Mouse (Mus musculus): ENCODE measurements at regions not wholly inside any gene's neighbourhood (a gene's known extent, or its start where the extent isn't known, plus 50 kb on each side); places are given as distances from the start of the nearest gene placed in this dataset.

DNA sequence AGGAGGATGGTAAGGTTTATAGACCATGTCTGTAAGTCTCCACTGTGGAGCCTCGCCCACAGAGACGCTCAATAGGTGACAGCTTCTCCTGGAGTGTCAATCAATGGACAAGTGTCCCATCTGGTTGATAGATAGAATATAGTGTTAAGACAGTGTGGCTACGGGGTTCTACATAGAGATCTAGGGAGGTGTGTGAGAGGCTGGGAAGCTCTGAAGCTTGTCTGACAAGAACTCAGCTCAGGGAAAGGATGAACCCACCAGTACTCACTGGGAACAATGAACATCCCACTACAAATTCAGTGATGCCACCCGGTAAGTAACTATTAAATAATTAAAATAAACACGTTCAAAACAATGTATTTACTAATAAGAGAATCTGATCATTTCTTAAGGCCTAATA is 349.7 kb downstream of the Nup35 start:
- H3K27ac ChIP-seq (ENCODE audit: insufficient read depth, low read length) = no peak overlapping the region
- H3K4me1 ChIP-seq (ENCODE audit: control insufficient read depth, insufficient read depth, low read length) = no peaks in the 10 kb centered on the region; the same call in 1 of the 2 replicates
- TF ChIP-seq POLR2A (IDR thresholded peaks at IDR 0.05; ENCODE audit: extremely low read depth, insufficient read depth, low read length) = no peak
- no peak for TF ChIP-seq CTCF (IDR thresholded peaks at IDR 0.05; ENCODE audit: extremely low read depth, insufficient read depth, low read length)
- no peak overlapping the region for H3K4me3 ChIP-seq (ENCODE audit: insufficient read depth, low read length)

DNA sequence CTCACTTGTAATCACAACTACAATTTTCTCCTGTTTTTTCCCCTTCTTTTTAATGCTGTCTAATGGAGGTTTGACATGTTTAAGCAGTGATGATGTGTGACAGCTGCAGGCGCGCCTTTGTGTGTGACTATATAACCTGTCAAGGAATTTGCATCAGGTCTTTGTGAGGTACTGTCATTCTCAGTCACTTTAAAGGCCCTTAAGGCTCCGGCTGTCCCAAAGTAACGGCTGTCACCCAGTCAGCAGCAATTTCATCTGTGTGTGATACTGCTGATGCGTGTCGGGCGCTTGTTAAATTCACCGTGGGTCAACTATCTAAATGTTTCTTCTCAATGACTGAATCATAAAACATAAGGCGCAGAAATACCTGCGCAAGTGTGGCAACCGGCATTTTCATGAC is 350.2 kb downstream of the Nup35 start:
- no peaks in the 10 kb centered on the region; the same call in 1 of the 2 replicates for H3K4me1 ChIP-seq (ENCODE audit: control insufficient read depth, insufficient read depth, low read length)
- H3K4me3 ChIP-seq (ENCODE audit: insufficient read depth, low read length) = no peak overlapping the region
- no peak overlapping the region for H3K27ac ChIP-seq (ENCODE audit: insufficient read depth, low read length)
- TF ChIP-seq CTCF (IDR thresholded peaks at IDR 0.05; ENCODE audit: extremely low read depth, insufficient read depth, low read length) (no peak), POLR2A (IDR thresholded peaks at IDR 0.05; ENCODE audit: extremely low read depth, insufficient read depth, low read length) (no peak)

DNA sequence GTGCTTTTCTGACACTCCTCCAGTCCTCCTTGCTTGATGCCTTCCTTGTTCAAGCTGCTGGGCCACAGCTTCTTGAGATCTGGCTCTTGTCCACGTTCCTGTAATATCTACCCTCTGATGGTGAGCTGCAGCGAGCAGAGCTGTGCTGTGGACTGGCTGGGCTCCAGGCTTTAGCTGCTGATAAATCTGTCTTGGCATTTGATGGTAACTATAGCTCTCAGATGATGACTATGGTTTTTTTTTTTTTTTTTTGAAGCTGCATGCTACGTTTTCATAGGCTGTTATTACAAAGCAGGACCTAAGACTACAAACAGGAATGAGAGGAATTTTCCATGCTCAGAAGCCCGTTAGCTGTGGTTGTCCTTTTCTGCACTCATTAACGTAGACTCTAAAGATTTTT is 352.3 kb downstream of the Nup35 start:
- H3K4me3 ChIP-seq (ENCODE audit: insufficient read depth, low read length) = no peak overlapping the region
- no peak overlapping the region for H3K27ac ChIP-seq (ENCODE audit: insufficient read depth, low read length)
- no peak for TF ChIP-seq POLR2A (IDR thresholded peaks at IDR 0.05; ENCODE audit: extremely low read depth, insufficient read depth, low read length)
- no peak for TF ChIP-seq CTCF (IDR thresholded peaks at IDR 0.05; ENCODE audit: extremely low read depth, insufficient read depth, low read length)
- H3K4me1 ChIP-seq (ENCODE audit: control insufficient read depth, insufficient read depth, low read length) = no peaks in the 10 kb centered on the region; the same call in 1 of the 2 replicates

DNA sequence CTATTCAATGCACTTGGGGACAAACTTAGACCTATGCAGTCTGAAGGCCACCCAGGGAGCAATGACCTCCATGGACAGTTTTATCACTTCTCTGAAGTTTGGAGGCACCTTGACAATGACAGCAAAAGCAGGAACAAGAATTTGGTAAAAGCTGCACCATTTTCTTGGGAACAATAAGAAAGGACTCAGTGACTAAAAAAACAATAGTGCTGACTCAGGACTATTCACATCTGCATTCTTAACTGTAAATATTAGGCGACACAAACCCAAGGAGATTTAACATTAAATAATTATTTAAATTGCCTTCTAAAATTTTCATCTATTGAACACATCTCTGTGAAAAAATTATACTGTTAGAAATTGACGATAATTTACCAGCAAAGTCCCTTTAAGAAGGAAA is 356.2 kb downstream of the Nup35 start:
- H3K4me3 ChIP-seq (ENCODE audit: insufficient read depth, low read length) = no peak overlapping the region
- no peak for TF ChIP-seq CTCF (IDR thresholded peaks at IDR 0.05; ENCODE audit: extremely low read depth, insufficient read depth, low read length)
- TF ChIP-seq POLR2A (IDR thresholded peaks at IDR 0.05; ENCODE audit: extremely low read depth, insufficient read depth, low read length) = no peak
- H3K4me1 ChIP-seq (ENCODE audit: control insufficient read depth, insufficient read depth, low read length) = no peaks in the 10 kb centered on the region; the same call in 1 of the 2 replicates
- no peak overlapping the region for H3K27ac ChIP-seq (ENCODE audit: insufficient read depth, low read length)

DNA sequence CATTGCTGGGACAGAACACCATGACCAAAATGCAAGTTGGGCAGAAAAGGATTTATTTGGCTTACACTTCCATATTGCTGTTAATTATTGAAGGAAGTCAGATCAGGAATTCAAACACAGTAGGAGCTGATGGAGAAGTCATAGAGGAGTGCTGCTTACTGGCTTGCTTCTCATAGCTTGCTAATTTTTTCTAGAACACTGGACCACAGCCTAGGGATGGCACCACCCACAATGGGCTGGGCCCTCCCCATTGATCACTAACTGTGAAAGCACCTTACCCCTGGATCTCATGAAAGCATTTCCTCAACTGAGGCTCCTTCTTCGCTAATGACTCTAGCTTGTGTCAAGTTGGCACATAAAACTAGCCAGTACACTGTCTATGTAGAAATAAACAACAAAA is 381.3 kb downstream of the Nup35 start:
- H3K27ac ChIP-seq (ENCODE audit: insufficient read depth, low read length) = no peak overlapping the region
- no peak overlapping the region for H3K4me3 ChIP-seq (ENCODE audit: insufficient read depth, low read length)
- no peak for TF ChIP-seq POLR2A (IDR thresholded peaks at IDR 0.05; ENCODE audit: extremely low read depth, insufficient read depth, low read length)
- no peak for TF ChIP-seq CTCF (IDR thresholded peaks at IDR 0.05; ENCODE audit: extremely low read depth, insufficient read depth, low read length)
- H3K4me1 ChIP-seq (ENCODE audit: control insufficient read depth, insufficient read depth, low read length) = no peaks in the 10 kb centered on the region

DNA sequence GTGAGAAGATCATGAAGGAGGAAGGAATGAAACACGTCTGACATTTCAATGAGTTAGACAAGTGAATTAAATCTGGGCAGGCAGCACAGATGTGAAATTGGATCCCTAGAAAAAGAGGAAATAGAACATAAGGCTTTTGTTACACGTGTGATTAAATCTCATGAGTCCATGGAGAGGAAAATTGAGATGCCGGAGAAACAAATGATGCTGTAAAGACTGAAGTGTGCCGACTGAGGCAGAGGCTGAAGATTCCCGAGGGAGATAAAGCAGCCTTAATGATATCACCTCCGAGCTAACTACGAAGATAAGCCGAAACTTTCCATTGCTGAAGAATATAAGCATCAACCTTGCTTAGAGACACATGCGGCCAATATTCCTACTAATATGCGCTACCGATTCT is 390.0 kb downstream of the Nup35 start:
- no peaks in the 10 kb centered on the region for H3K4me1 ChIP-seq (ENCODE audit: control insufficient read depth, insufficient read depth, low read length)
- TF ChIP-seq CTCF (IDR thresholded peaks at IDR 0.05; ENCODE audit: extremely low read depth, insufficient read depth, low read length) (no peak), POLR2A (IDR thresholded peaks at IDR 0.05; ENCODE audit: extremely low read depth, insufficient read depth, low read length) (no peak)
- H3K4me3 ChIP-seq (ENCODE audit: insufficient read depth, low read length) = no peak overlapping the region
- H3K27ac ChIP-seq (ENCODE audit: insufficient read depth, low read length) = no peak overlapping the region

DNA sequence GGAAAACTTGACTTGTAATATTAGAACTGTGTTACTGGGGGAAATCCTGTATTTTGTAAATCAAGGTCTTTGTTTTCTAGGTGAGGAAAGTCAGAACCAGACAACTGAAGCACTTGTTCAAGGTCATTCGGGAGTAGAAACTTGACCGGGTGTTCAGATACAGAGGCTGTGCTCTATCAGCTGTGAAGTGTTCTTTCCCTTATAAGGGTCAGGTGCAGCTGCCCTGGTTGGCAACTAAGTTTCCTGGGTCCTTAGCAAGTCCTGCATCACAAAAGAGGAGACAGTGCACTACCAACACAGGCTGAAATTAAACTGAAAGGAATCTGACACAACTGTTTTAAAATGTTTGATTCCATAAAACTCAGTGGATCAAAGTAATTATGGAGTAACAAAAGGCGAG is 406.6 kb downstream of the Nup35 start:
- no peak overlapping the region for H3K27ac ChIP-seq (ENCODE audit: insufficient read depth, low read length)
- TF ChIP-seq CTCF (IDR thresholded peaks at IDR 0.05; ENCODE audit: extremely low read depth, insufficient read depth, low read length) (no peak), POLR2A (IDR thresholded peaks at IDR 0.05; ENCODE audit: extremely low read depth, insufficient read depth, low read length) (no peak)
- H3K4me3 ChIP-seq (ENCODE audit: insufficient read depth, low read length) = no peak overlapping the region
- H3K4me1 ChIP-seq (ENCODE audit: control insufficient read depth, insufficient read depth, low read length) = no peaks in the 10 kb centered on the region
